Mouse (Mus musculus): ENCODE results near the gene Tmsb15a. TPM values are rescaled to one million over a fixed set of nuclear protein-coding genes. Genes with fewer than 3 reads are reported as not detected.
A peak's percentile ranks its signal among the peaks of the same experiment; 100 is the strongest.
"Not testable (repeated sequence)": the region's sequence is repeated elsewhere in the genome, so short reads cannot be mapped to it uniquely, and the experiment has no call there.

Tmsb15a gene
- not detected for total RNA-seq (2021)
- long read RNA-seq, experiment 1, result 0 reads
- long read RNA-seq, experiment 2, result 0 reads

DNA sequence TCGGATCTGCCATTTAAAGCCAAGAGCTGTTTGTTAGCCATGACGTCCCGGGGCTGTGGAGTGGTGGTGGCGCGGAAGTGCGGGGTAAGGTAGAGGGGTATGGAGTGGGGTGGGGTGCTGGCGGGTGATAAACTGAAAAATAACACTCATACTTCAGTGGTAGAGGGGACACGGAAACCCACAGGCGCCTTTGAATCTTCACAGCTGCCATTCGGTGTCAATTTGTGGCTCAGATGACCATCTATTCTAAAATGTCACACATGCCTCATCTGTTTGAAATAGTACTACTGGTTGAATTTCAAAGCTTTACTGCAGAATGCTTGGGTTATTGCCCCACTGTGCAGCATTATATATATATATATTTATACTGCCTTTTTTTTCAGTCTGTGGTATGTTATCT is at the start of gene Tmsb15a:
TSS of gene Tmsb15a (minus strand) at position 101 of the 400 bp plus-strand sequence.
- no peak for DNase-seq

GRCm38 (mm10) chrX:135768565-135768964 is 43.5 kb upstream of the Tmsb15a start:
- no peak for DNase-seq
- intact Hi-C loops (cut with DNase I), result no loop called here

More for the DNA sequence above, at the start of gene Tmsb15a:
- intact Hi-C loops (cut with DNase I), result no loop called here

DNA sequence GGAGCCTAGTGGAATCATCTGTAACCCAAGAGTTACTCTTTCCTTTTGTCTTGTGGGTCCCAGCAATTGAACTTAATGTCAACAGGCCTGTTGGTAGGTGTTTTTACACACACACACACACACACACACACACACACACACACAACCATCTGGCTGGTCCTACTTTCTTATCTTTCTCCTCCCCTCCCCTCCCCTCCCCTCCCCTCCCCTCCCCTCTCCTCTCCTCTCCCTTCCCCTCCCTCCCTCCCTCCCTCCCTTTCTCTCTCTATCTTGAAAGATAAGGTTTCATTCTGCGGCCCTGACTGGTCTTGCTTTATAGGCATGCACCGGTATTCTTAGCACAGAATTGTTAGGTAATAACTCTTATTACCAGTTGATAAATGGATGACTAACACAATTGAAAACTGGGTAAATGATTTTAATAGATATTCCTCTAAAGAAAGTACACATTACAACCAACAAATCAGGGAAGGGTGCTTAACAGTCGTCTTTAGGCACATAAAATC is 43.0 kb upstream of the Tmsb15a start:
- DNase-seq, result no peak
- intact Hi-C loops (cut with DNase I), result no loop called here

DNA sequence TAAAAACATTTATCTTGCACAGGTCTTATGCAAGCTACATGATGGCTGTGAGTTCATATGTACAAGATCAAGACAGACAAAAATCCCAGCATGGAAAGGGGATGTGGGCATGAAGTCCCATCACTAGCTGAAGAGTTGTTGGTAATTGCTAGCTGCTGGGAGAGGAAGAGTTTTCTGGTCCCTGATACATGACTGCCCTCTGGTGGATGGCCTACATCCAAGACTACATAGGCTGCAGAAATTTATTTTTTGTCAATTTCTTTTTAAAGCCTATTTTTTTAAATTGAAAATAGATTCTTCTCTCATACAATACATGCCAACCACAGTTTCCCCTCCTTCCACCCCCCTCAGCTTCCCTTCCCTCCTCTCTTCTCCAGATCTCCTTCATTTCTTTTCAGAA is 36.6 kb upstream of the Tmsb15a start:
- no peak for DNase-seq
- intact Hi-C loops (cut with DNase I), result loop anchor here (5.0 kb wide), 2 partner anchors 36 to 104 kb away; partner anchors contain the start of gene Bhlhb9

GRCm38 (mm10) chrX:135752832-135753231 is 27.8 kb upstream of the Tmsb15a start:
- peak; percentile 38 to 45 for DNase-seq
- intact Hi-C loops (cut with DNase I), result loop anchor here (5.0 kb wide), 2 partner anchors 39 to 1701 kb away; no protein-coding TSS in a partner anchor

DNA sequence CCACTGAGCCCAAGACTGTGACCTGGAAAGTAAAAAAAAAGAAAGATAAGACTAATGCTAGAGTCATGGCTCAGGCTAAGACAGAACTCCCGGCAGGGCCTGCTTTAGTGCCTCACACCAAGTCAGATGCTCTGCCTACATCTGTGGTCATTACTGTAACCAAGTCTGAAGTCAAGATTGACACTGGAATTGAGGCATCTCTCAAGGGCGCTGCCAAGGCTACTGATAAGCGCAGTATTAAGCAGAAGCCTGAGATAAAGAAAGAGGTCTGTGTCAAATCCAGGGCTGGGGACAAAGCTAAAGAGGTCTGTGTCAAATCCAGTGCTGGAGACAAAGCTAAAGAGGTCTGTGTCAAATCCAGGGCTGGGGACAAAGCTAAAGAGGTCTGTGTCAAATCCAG is 20.3 kb upstream of the Tmsb15a start:
- intact Hi-C loops (cut with DNase I); DNase-seq: not testable (repeated sequence)

- no peak for DNase-seq
- intact Hi-C loops (cut with DNase I), result no loop called here
These were observed 17.9 kb upstream of the Tmsb15a start for GRCm38 (mm10) chrX:135743056-135743355.

- intact Hi-C loops (cut with DNase I), result no loop called here
- peak; percentile 71 to 76 for DNase-seq
These were observed 17.4 kb upstream of the Tmsb15a start, which contains the start of the genes Armcx5 and Gprasp1 for GRCm38 (mm10) chrX:135742304-135743055. Gene Armcx5, plus strand, starts transcription at chrX:135742733. Gene Gprasp1, plus strand, starts transcription at chrX:135742733.

DNA sequence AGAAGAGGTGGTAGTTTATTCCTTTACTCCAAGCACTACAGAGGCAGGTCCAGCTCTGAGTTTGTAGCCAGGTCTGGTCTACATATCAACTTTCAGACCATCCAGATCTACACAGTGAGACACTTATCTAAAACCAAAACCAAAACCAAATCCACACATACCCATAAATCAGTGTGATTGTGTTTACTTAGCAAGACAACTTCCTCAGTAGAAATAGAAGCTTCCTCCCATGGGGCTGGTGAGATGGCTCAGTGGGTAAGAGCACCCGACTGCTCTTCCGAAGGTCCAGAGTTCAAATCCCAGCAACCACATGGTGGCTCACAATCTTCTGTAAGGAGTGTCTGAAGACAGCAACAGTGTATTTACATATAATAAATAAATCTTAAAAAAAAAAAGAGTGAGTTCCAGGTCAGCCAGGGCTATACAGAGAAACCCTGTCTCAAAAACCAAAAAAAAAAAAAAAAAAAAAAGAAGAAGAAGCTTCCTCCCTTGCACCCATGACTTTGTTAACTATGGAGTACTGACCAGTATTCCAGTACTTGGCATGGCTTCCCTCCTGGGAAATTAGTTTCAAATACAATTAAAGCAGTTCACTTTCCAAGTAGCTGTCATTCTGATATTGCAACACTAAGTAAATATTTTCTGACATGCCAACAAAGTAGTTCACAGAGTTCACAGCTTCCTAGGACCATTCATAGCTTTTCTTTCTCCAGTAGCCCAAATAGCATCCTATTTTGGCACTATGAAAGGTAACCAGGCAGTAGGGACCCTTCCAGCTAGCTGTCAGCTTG is 13.9 kb upstream of the Tmsb15a start:
- intact Hi-C loops (cut with DNase I), result no loop called here
- no peak for DNase-seq

DNA sequence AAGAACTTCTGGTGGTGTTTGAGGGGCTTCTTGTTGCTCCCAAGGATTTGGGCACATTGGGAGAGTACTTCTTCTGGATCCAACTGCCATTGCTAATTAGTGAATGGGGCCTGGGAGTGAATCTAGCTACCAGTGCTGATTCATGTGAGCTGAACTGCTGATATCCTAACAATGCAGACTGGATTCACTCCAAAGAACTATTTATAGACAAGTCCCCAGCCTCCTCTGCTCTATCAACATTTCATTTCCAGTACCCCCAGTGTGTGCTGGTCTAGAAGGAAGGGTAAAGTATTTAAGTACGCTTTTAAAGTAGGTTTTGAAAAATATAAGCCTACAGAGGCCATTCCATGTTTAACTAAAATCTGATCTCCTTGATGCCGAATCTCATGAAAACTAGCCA is 12.2 kb downstream of the Tmsb15a start:
- no peak for DNase-seq
- intact Hi-C loops (cut with DNase I), result no loop called here

- intact Hi-C loops (cut with DNase I), result loop anchor here (2.0 kb wide), 1 partner anchor 52 kb away; no protein-coding TSS in a partner anchor
- no peak for DNase-seq
These were observed 20.7 kb downstream of the Tmsb15a start for GRCm38 (mm10) chrX:135704349-135704748.

DNA sequence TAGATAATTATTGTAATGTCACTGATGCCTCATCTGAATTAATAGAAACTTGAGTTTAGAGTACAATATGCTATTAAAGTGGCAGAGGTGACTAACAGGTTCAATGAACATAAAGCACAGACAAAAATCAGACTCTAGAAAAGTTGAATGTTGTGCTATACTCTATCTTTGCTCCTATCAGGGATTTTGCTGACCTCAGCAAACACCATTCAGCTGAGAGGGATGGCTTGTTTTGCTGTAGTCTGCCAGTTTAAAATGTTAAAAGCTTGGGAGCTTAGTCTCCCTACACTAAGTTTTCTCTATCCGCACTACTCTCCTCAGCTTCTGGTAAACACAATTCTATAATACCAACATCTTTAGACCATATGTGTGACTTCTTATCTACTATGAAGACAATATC is 21.9 kb downstream of the Tmsb15a start:
- intact Hi-C loops (cut with DNase I), result no loop called here

DNA sequence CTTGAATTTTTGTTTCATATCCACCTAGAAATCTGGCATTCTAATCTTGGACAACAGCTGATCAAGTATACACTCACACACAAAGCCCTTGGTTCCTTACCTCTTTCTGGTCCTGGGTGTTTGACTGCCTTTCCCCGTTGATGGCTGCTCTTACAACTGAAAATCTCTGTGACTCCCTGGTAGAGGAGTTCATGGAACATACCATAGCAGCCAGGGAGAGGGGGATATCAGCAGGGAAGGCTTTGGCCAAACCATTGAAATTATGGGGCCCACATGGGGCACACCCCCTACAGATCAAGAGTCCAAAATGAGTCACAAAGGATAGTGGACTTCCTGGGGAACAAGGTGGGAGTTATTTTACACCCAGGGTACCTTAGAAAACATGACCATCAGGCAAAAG is 31.4 kb downstream of the Tmsb15a start, which contains the start of gene Tcp11x2:
TSS of gene Tcp11x2 (minus strand) at position 158 of the 400 bp plus-strand sequence.
- DNase-seq, result no peak
- intact Hi-C loops (cut with DNase I), result no loop called here

More for the DNA sequence above, 21.9 kb downstream of the Tmsb15a start:
- DNase-seq, result no peak

- DNase-seq, result no peak
- intact Hi-C loops (cut with DNase I), result no loop called here
These were observed 37.3 kb downstream of the Tmsb15a start for GRCm38 (mm10) chrX:135687802-135688201.

GRCm38 (mm10) chrX:135681858-135682257 is 43.2 kb downstream of the Tmsb15a start:
- DNase-seq, result no peak
- intact Hi-C loops (cut with DNase I), result no loop called here

Small RNA genes lying within 50 kb of the gene (microRNA-seq; reads per million reads assigned to microRNA genes)
- gene Mir7646, result 0 reads per million in 2 experiments

Other genes with a start within 250 kb of the Tmsb15a start
- not detected for gene AV320801, start 230.7 kb downstream of the Tmsb15a start, total RNA-seq (2021)
- gene Nxf7, start 126.5 kb downstream of the Tmsb15a start, total RNA-seq (2021), result not detected
- not detected for gene Prame, start 97.6 kb downstream of the Tmsb15a start, total RNA-seq (2021)
- not detected for gene Tcp11x2, start 31.5 kb downstream of the Tmsb15a start, total RNA-seq (2021)
- 1 to 10 TPM; 2.6 to 3.8 TPM for gene Armcx5, start 17.5 kb upstream of the Tmsb15a start, total RNA-seq (2021)
- 10 to 100 TPM; 13.7 to 16.2 TPM for gene Gprasp1, start 17.5 kb upstream of the Tmsb15a start, total RNA-seq (2021)
- gene Bhlhb9, start 72.3 kb upstream of the Tmsb15a start, total RNA-seq (2021), result 1 to 10 TPM; 2.3 to 5.3 TPM
- 1 to 10 TPM in 1 of 2 experiments, under 1 TPM in 1; 0.72 to 1.9 TPM for gene Gprasp2, start 113.8 kb upstream of the Tmsb15a start, total RNA-seq (2021)

Data from gastrocnemius, postnatal 36 days (tissue).